In genomic region chr5:77367682-77368081, GRCm38 (mm10) we compare ENCODE assay signal across 11 mouse cellular contexts. TPM values are rescaled to one million over a fixed set of nuclear protein-coding genes. Genes with fewer than 3 reads are reported as not detected.
DNase-seq lines count a peak whose midpoint lies in the region; ATAC-seq and TF ChIP-seq lines count a peak whose summit lies in the region.
"Had no signal": no experiment of that assay in that cellular context is flagged by ENCODE, and none has a peak within 500 bp of the region (broad histone marks: within the 10 kb centered on the region; RNA-seq: fewer than 3 reads in every experiment).

No protein-coding gene starts in this region.

- peak overlapping the region; percentile 73 for H3K27ac ChIP-seq in kidney, embryonic 15.5 days
- H3K27ac ChIP-seq in limb, embryonic 14.5 days (replicated peaks; ENCODE audit: low read depth, low read length), result no peak overlapping the region

- DNase-seq in kidney, adult 8-10 months, result no peak
- peak; percentile 41 for DNase-seq in brain, embryonic 14.5 days (ENCODE audit: low read depth)
- peak; percentile 29 for DNase-seq in limb, embryonic 14.5 days (ENCODE audit: low spot score)
- DNase-seq in layer of hippocampus, postnatal 14 days (ENCODE audit: low spot score in 2 of 2), result no peak
- DNase-seq in ovary, postnatal 14 days (ENCODE audit: low spot score), result no peak
- DNase-seq: thymus, postnatal 36 days had no signal

- no peak for TF ChIP-seq POLR2A in brain, embryonic 14.5 days (IDR thresholded peaks at IDR 0.05; ENCODE audit: borderline replicate concordance, extremely low read depth, insufficient read depth, insufficient read length, poor library complexity, severe bottlenecking)
- no peak for TF ChIP-seq POLR2A in limb, embryonic 14.5 days (IDR thresholded peaks at IDR 0.05; ENCODE audit: borderline replicate concordance, extremely low read depth, insufficient read depth, insufficient read length)

- no peaks in the 10 kb centered on the region for H3K27me3 ChIP-seq in kidney, embryonic 15.5 days
- 0 out of 2 replicates have a peak, but pooled peaks cover 3% of the 10 kb centered on the region for H3K27me3 ChIP-seq in E14TG2a.4 (ENCODE audit: insufficient read depth, low read length)
- H3K27me3 ChIP-seq in limb, embryonic 14.5 days (ENCODE audit: control insufficient read depth, insufficient read depth, low read length), result no peaks in the 10 kb centered on the region

- H3K9me3 ChIP-seq in kidney, embryonic 15.5 days (replicated peaks), result no peaks in the 10 kb centered on the region
- no peaks in the 10 kb centered on the region for H3K9me3 ChIP-seq in E14TG2a.4 (ENCODE audit: low read length)
- no peaks in the 10 kb centered on the region for H3K9me3 ChIP-seq in limb, embryonic 14.5 days (ENCODE audit: control insufficient read depth, low read length)
- H3K9me3 ChIP-seq: megakaryocyte, embryonic 14.5 days had no signal

- peaks cover 76% of the 10 kb centered on the region for H3K4me1 ChIP-seq in kidney, embryonic 15.5 days
- H3K4me1 ChIP-seq in E14TG2a.4 (replicated peaks; ENCODE audit: low read depth, low read length), result peaks cover 71% of the 10 kb centered on the region
- peaks cover 35% of the 10 kb centered on the region for H3K4me1 ChIP-seq in limb, embryonic 14.5 days (ENCODE audit: control insufficient read depth, insufficient read depth, low read length)

- no peak overlapping the region for H3K9ac ChIP-seq in kidney, embryonic 15.5 days
- no peak overlapping the region for H3K9ac ChIP-seq in limb, embryonic 14.5 days (ENCODE audit: low read depth, low read length, severe bottlenecking)

- no peak for ATAC-seq in kidney, embryonic 15.5 days (replicated peaks; ENCODE audit: low FRiP score)
- no peak for ATAC-seq in limb, embryonic 14.5 days (ENCODE audit: low FRiP score, low read depth)
- ATAC-seq: activated CD4-positive, CD25-positive, alpha-beta regulatory T cell, adult 4 months had no signal

- H3K36me3 ChIP-seq in kidney, embryonic 15.5 days, result no peaks in the 10 kb centered on the region
- H3K36me3 ChIP-seq in E14TG2a.4 (ENCODE audit: insufficient read depth, low read length), result no peaks in the 10 kb centered on the region
- no peaks in the 10 kb centered on the region for H3K36me3 ChIP-seq in limb, embryonic 14.5 days (ENCODE audit: control insufficient read depth, insufficient read depth, low read length)

- WGBS in kidney, embryonic 15.5 days, result 44% methylated on average over 12 of the region's 12 CpGs
- 39% methylated on average over 12 of the region's 12 CpGs for WGBS in limb, embryonic 14.5 days

- no peak overlapping the region for H3K4me3 ChIP-seq in kidney, embryonic 15.5 days (replicated peaks)
- H3K4me3 ChIP-seq in E14TG2a.4 (replicated peaks; ENCODE audit: low read length), result peak overlapping the region; percentile 27
- no peak overlapping the region for H3K4me3 ChIP-seq in limb, embryonic 14.5 days (replicated peaks; ENCODE audit: low read length)
- H3K4me3 ChIP-seq: left cerebral cortex, adult 2 months; megakaryocyte, embryonic 14.5 days had no signal

- no peak overlapping the region for H3K4me2 ChIP-seq in kidney, embryonic 15.5 days
- no peak overlapping the region for H3K4me2 ChIP-seq in limb, embryonic 14.5 days (replicated peaks; ENCODE audit: low read depth, low read length, severe bottlenecking)

- no peak for TF ChIP-seq CTCF in E14TG2a.4 (conservative IDR thresholded peaks at IDR 0.05; ENCODE audit: low read length)
- no peak for TF ChIP-seq CTCF in brain, embryonic 14.5 days (IDR thresholded peaks at IDR 0.05; ENCODE audit: borderline replicate concordance, extremely low read depth, insufficient read depth, insufficient read length)

RNA-seq across cellular contexts. Expression of gene Igfbp7, which starts 40.2 kb away (rescaled TPM):
- polyA plus RNA-seq in kidney, embryonic 15.5 days (2015; fragmentation: Nextera tagmentation; extraction: Ambion mirVana), result 343 and 354 TPM in 2 replicates
- 73.2 and 74.8 TPM in 2 replicates for polyA plus RNA-seq in brain, embryonic 14.5 days (2012; rRNA removed)
- 81.5 and 102 TPM in 2 replicates for polyA plus RNA-seq in limb, embryonic 14.5 days (2012; rRNA removed)
- 86.7 and 100 TPM in 2 replicates for polyA plus RNA-seq in limb, embryonic 14.5 days (2014; fragmentation: Nextera tagmentation; extraction: Ambion mirVana)
- total RNA-seq in layer of hippocampus, postnatal 14 days (2021), result 10 to 100 TPM; 49.6 to 64.6 TPM

RNA-seq across cellular contexts. Expression of gene Polr2b, which starts 57.7 kb away (rescaled TPM):
- 67.0 and 69.5 TPM in 2 replicates for polyA plus RNA-seq in kidney, embryonic 15.5 days (2015; fragmentation: Nextera tagmentation; extraction: Ambion mirVana)
- polyA plus RNA-seq in brain, embryonic 14.5 days (2012; rRNA removed), result 59.4 and 60.6 TPM in 2 replicates
- 37.7 and 44.8 TPM in 2 replicates for polyA plus RNA-seq in limb, embryonic 14.5 days (2012; rRNA removed)
- polyA plus RNA-seq in limb, embryonic 14.5 days (2014; fragmentation: Nextera tagmentation; extraction: Ambion mirVana), result 56.6 and 61.0 TPM in 2 replicates
- 10 to 100 TPM; 48.1 to 48.7 TPM for total RNA-seq in layer of hippocampus, postnatal 14 days (2021)

RNA-seq across cellular contexts. Expression of gene Noa1, which starts 57.8 kb away (rescaled TPM):
- 35.7 and 36.2 TPM in 2 replicates for polyA plus RNA-seq in kidney, embryonic 15.5 days (2015; fragmentation: Nextera tagmentation; extraction: Ambion mirVana)
- 24.0 and 26.4 TPM in 2 replicates for polyA plus RNA-seq in brain, embryonic 14.5 days (2012; rRNA removed)
- polyA plus RNA-seq in limb, embryonic 14.5 days (2012; rRNA removed), result 19.2 and 19.6 TPM in 2 replicates
- polyA plus RNA-seq in limb, embryonic 14.5 days (2014; fragmentation: Nextera tagmentation; extraction: Ambion mirVana), result 23.7 and 25.9 TPM in 2 replicates
- 10 to 100 TPM; 24.2 to 24.8 TPM for total RNA-seq in layer of hippocampus, postnatal 14 days (2021)

Comparison
In these comparisons a context has a peak if more than half of its experiments do, and no peak if none do; other contexts are left out.
1. DNase-seq: peak in brain, embryonic 14.5 days (single experiment) and limb, embryonic 14.5 days (single experiment); none in kidney, adult 8-10 months (0 of 2), layer of hippocampus, postnatal 14 days (0 of 2) and ovary, postnatal 14 days (single experiment).